Mouse (Mus musculus) kidney, postnatal 14 days (tissue): ENCODE data around the gene Ttll2.
"Not testable (repeated sequence)": the region's sequence is repeated elsewhere in the genome, so short reads cannot be mapped to it uniquely, and the experiment has no call there.

Source experiments
- DNase-seq: peaks from one replicate; pipeline ENCODE4 v3.0.0; 2022; ENCODE audit warnings: mixed read lengths

Ttll2 gene

GRCm38 (mm10) chr17:7360749-7361465 is 8.4 kb upstream of the Ttll2 start:
- not testable (repeated sequence) for DNase-seq

- DNase-seq: not testable (repeated sequence)
These were observed 7.3 kb upstream of the Ttll2 start for GRCm38 (mm10) chr17:7359806-7360205.

GRCm38 (mm10) chr17:7348765-7349164 is 3.7 kb downstream of the Ttll2 start:
- DNase-seq: not testable (repeated sequence)

GRCm38 (mm10) chr17:7337381-7337780 is 15.1 kb downstream of the Ttll2 start:
- DNase-seq: not testable (repeated sequence)

- DNase-seq: not testable (repeated sequence)
These were observed 19.8 kb downstream of the Ttll2 start for GRCm38 (mm10) chr17:7332745-7333144.

GRCm38 (mm10) chr17:7326415-7326814 is 26.1 kb downstream of the Ttll2 start:
- DNase-seq: not testable (repeated sequence)

- not testable (repeated sequence) for DNase-seq
These were observed 28.1 kb downstream of the Ttll2 start, which contains the start of gene Tcp10a for GRCm38 (mm10) chr17:7324346-7324745. Gene Tcp10a, plus strand, starts transcription at chr17:7324646.

- not testable (repeated sequence) for DNase-seq
These were observed 32.7 kb downstream of the Ttll2 start for GRCm38 (mm10) chr17:7319789-7320188.

- DNase-seq: not testable (repeated sequence)
These were observed 36.7 kb downstream of the Ttll2 start for GRCm38 (mm10) chr17:7315693-7316382.

- DNase-seq: peak; percentile 53
These were observed 46.0 kb downstream of the Ttll2 start for GRCm38 (mm10) chr17:7306278-7307196.
